Mouse (Mus musculus) granulocyte monocyte progenitor cell, adult 5-6 weeks (primary cell): ENCODE measurements around the gene Bri3bp. TPM values are rescaled to one million over a fixed set of nuclear protein-coding genes. Genes with fewer than 3 reads are reported as not detected.
"Not testable (repeated sequence)": the region's sequence is repeated elsewhere in the genome, so short reads cannot be mapped to it uniquely, and the experiment has no call there.

ENCODE experiments used
- ATAC-seq: replicated peaks from 2 replicates; pipeline ENCODE4 v1.8.0; 2016; ENCODE audit warnings: mild to moderate bottlenecking, moderate TSS enrichment, inconsistent platforms; ENCODE audit not compliant: poor library complexity, severe bottlenecking
- total RNA-seq, 2 experiments: library from RNA; stranded (forward) in 1 of 2; stranded (reverse) in 1 of 2; fragments of 200-712, 200-1000 nt in 1 of 2; fragments of >200 nt in 1 of 2; fragmentation: Nextera tagmentation in 1 of 2; gene quantifications; 2 replicates each; pipeline ENCODE4 v1.2.3; 2014 to 2017

Gene Bri3bp
- 43.5 and 68.5 TPM in 2 replicates for total RNA-seq (2014; fragmentation: Nextera tagmentation)
- total RNA-seq (2017) = 24.4 and 25.4 TPM in 2 replicates

DNA sequence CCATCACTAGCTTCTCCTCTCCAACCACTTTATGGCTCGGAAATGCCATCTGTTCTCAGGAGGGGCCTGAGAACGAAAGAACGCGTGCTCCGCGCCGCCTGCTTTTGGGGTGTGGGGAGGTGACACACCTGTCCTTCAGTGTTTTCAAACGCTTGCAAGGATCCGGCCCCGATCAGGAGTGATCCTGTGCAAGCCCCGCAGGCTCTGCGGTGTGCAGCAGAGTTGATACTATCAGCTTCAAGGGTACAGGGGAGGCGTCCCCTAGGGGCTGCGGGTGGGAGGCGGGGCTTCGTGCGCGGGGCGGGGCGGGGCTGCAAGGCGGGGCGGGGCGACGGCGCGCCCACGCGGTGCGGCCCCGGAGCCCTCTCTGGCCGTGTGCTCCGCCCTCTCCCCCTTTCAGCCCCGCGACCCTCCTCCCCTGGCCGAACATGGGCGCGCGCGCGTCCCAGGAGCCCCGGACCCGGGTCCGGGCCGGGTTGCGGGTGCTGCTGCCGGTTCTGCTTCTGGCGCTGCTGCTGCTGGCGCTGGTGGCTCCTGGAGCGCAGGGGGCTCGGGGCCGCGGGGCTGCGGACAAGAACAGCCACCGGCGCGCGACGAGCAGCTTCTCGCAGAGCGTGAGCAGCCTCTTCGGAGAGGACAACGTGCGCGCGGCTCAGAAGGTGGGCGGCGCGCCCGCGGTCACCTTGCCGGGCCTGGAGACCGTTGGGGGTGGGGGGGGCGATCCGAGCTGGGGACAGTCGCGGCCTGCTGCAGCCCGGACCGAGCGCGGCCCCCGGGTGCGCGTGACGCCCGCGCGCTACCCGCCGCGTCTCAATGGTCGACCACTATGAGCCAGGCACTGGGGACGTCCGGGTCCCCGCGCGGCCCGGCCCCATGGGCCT is at the start of gene Bri3bp:
Gene Bri3bp (plus strand): TSS at position 335 of the 881 bp plus-strand sequence.
- ATAC-seq = peak; percentile 47

DNA sequence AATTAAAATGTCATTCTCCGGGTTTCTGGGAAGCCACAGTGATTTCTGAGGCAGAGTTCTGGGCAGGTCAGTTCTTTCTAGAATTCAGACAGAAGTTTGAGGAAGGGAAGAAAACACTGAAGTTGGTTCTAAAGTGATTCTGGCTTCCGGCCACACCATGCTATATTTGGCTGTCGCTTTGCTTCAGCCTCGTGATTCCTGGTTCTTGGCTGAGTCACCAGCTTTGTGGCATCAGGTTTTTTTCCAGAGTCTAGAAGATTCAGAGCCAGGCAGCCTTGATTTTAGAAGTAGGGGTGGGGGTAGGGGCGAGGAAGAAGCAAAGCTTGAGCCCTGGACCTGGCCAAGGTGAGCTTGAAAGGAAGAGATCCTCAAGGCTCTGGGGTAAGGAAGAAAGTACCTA is 49.8 kb upstream of the Bri3bp start:
- ATAC-seq = 0 out of 2 replicates have a peak, but pooled peaks have one; percentile 3

DNA sequence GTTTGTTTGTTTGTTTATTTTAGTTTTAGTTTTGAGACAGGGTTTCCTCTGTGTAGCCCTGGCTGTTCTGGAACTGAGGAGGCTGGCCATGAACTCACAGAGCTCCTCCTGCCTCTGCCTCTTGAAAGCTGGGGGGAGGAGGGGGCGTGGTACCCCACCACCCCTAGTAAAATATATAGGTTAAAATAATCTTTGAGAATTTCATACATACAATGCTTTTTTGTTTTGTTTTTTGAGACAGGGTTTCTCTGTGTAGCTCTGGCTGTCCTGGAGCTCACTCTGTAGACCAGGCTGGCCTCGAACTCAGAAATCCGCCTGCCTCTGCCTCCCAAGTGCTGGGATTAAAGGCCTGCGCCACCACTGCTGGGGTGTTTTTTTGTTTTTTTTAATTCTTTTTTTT is 49.2 kb upstream of the Bri3bp start:
- not testable (repeated sequence) for ATAC-seq

DNA sequence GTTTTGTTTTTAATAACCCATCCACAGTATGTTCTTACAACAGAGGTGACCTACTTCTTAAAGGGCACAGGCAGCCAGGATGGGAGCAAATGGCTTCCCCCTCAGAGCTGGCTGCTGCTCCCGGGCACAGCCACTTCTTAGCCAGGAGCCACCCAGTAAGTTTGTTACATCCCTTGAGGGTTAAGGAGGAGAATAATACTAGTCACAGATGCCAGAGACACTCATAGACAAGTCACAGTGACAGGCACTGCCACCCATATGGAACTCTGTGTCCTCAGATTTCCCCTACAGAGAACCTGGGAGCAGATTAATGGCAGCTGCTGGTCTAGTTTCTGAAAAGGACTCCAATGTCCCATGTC is 48.8 kb upstream of the Bri3bp start:
- no peak for ATAC-seq

DNA sequence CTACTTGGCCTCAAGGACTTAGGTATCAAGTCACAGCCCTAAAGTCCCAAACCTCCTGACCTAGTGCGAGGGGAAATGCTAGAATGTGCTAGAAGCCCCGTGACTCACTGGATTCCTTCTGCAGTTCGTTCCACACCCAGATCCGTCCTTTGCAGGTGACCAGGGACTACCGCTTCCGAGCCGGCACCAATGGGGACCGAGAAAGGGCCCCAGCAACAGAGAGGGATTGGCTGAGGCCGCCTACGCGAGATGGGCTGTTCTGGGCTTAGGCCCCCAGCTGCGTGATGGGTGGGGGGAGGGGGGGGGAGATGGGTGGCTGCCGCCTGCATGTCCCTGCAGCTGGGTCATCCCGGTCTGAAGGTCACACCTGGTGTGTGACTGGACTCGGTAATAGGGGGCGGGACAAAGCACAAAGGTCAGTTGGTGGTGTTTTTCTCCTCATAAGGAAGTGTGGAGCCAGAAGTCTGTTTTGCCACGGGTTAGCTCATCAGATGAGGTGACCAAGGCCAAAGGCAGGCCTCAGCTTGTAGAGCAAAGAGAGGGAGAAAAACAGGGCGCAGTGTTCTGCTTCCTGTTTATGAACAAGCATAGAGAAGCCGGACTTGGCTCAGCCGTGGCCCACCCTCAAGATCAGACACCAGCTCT is 48.3 kb upstream of the Bri3bp start:
- ATAC-seq = peak; percentile 48

DNA sequence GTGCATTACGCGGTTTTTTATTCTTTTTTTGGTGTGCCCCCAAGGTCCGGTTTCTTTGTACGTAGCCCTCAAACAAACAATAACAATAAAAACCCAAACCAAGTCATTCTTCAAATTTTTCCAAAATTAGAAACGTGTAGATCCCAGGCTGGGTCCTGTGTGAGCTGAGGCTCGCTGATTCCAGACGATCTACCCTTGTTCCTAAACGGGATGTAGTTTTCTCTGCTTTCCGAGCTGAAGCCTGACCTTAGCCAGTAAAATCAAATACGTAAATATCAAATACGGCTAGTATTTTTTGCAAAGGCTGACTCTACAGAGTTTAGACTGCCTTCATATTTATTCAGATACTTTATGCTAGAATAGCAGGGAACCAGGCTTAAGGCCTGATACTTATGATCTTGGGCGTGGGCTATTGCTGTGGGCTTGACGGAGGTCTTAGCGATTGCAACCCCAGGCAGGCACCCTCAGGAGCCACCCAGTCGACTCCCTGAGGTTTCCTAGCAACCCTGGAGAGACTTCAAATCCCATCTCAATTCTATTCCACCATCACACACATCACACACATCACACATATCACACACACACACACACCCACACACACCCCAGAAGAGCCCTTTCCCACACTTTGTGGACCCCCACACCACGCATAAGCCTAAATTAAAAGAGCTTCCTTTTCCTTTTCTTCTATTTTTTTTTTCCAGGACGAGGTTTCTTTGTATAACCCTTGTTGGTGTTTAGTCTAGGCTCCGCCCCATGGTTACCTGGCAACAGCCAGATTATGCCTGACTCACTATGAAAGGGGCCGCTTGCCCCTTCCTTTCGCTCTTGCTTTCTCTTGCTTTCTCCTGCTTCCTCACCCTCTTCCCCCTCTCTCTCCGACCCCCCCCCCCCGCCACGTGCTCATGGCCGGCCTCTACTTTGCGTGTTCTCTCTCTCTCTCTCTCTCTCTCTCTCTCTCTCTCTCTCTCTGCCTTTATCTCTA is 47.5 kb upstream of the Bri3bp start:
- peak; percentile 30 for ATAC-seq

DNA sequence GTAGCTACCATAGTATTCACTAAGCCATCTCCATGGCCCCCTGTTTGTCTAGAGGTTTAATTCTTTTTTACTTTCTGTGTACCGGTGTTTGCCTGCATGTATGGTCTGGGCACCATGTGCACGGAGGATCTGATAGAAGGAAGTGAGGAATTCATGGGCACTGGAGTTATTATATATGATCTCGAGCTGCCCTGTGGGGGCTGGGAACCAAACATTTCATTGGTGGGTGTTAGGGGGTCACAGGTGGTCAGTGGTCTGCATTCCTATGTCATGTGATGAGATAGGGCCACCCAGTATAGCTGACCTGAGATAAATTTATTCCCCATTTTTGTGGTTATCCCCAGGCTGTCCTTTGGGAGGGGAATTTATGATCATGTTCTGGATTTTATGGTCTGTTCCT is 46.4 kb upstream of the Bri3bp start:
- no peak for ATAC-seq

DNA sequence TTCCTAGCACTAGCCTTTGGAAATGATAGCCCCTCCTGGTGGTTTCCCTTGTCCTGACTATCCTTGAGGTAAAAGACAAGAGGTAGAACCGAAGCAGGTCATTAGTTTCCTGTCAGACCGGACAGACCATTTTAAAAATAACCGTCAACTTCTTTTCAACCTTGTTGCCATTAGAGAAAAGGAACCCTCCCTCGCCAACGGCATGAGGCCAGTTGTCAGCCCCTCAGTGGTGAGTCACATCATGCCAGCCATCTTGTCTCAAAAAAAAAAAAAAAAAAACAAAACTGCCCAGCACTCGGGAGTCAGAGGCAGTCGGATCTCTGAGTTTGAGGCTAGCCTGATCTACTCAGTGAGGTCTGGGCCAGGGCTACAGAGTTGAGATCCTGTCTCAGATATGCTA is 40.5 kb upstream of the Bri3bp start:
- no peak for ATAC-seq

DNA sequence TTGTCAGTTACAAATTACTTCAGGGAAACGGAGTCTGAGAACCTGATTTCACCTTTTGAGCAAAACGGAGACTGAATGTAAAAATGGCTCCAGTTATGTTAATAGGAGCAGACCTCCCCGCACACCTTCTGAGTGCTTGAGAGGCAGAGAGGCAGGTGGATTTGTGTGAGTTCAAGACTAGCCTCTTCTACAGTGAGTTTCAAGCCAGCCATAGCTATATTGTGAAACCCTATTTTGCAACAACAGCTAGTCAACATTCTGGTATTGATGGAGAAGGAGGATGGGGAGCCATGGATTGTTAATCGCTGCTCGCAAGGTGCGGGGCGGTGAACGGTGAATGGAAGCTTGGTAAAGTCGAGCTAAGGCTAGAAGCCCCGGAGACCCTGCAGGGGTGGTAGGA is 38.9 kb upstream of the Bri3bp start:
- no peak for ATAC-seq

DNA sequence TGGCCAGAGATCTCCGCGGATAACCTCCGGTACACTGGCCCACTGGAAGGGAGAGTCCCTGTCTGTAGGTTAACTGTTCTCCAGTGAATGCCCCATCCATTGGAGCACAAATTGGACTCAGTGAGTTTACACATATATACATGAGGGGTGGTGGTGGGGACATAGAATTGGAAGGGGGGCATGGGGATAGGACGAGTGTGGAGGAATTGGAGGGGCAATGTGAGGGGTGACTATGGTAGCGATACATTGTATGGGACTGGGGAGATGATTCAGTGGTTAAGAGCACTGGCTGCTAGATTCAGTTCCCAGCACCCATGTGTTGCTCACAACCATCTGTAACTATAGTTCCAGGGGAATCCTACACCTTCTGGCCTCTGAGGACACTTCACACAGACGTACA is 38.4 kb upstream of the Bri3bp start:
- ATAC-seq = no peak

DNA sequence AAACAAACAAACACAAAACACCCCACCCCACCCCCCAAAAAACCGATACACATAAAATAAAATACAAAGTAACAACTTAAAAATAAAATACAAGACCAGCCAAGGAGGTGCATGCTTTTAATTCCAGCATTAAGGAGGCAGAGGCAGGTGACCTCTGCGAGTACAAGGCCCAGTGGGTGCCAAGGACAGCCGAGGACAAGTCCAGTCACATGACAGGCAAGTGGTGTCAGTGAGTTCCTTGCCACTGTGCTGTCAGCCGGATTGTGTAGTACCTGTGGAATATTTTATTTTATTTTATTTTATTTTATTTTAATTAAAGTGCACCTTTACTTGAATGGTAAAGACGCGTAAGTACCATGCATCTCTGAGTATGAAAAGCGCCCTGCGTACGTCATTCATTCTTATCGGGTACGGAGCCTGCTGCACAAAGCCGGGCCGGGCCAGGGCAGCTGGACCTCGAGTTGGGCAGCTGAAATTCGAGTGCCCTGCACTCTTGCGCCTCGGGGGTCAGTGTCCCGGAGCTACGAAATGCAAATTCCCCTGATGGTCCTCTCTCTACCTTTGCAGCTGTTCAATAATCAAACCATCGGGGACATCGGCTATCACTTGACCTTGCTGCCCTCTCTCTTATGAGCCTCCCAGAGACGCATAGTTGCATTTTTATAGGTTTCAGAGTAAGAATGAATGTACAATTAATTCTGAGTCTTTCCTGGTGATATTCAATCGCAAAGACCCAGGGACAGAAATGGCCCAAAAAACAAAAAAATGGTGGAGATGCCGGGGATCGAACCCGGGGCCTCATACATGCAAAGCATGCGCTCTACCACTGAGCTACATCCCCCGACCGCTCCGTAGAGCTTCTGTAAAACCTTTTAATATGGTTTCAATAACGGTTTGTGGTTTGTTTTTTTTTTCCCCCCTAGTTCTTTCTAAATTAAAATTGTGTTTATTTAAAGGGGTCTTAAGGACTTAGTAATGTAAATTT is 37.6 kb upstream of the Bri3bp start:
- ATAC-seq = no peak

DNA sequence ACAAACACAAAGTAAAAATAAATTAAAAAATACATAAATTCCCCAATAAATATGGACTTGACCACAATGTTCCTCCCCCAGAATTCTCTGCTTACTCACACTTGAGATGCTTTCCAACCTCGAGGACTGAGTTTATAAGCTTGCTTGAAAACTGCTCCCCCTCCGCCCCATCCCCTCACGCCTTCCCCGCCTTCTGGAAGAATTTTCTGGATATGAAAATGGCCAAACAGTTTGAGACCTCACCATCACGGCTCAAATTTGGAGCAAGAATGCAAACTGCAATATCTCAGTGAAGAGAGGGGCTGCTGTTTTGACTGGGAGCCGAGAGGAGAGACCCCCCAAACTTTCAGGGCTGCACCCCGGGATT is 36.8 kb upstream of the Bri3bp start:
- no peak for ATAC-seq

DNA sequence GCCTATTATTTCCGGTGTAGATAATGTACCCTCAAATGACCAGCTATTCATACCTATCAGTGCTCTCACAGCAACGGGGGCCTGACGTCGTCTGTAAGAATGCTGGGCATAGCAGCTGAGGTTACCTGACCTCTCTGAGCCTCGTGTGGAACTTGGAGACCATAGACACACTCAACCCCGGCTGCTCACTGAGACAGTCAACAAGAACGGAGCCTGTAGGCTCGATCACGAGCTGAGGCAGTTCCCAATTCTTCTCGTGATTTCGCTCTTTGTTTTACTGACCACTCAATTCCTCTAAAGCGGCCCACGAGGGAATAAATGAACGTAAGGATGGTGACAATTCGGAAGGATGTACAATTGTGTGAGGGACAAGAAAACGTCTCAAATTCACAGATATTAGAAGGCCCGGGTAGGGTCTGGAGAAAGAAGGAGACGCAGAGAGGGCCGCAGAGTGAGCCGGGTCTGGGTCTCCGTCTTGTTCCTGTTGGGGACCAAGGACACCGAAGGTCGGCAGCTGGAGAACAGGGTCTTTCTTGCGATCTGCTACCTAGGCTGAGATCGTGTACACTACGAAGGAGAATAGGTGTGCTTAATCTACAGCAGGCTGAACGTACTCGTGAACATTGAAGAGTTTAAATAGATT is 36.3 kb upstream of the Bri3bp start:
- ATAC-seq = peak; percentile 28; the same call in 1 of the 2 replicates

DNA sequence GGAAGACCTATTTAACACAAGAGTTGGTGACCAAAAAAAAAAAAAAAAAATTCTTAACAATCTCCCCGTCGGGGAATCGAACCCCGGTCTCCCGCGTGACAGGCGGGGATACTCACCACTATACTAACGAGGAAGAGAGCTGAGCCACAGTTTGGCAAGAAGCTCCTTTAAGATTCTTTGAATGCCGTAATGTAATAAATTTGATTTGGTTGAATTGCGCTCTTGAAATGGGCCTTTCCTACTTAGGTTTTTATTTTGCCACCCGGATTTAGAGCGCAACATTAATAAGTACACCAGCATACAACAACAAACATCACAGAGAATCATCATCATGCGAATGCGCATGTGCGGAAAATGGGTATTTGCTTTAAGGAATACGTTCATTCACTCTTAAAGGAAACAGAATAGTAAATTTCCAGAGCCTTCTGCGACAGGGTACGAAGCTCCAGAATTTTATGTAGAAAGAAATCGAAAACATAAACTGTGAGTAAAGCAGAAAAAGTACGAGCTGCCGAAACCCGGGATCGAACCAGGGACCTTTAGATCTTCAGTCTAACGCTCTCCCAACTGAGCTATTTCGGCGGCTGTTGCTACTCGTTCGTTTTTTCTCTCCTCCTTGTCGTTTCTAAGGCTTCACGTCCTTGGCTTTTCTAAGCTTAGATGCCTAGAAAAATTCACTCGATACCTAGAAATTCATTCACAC is 35.7 kb upstream of the Bri3bp start:
- peak; percentile 26 for ATAC-seq

DNA sequence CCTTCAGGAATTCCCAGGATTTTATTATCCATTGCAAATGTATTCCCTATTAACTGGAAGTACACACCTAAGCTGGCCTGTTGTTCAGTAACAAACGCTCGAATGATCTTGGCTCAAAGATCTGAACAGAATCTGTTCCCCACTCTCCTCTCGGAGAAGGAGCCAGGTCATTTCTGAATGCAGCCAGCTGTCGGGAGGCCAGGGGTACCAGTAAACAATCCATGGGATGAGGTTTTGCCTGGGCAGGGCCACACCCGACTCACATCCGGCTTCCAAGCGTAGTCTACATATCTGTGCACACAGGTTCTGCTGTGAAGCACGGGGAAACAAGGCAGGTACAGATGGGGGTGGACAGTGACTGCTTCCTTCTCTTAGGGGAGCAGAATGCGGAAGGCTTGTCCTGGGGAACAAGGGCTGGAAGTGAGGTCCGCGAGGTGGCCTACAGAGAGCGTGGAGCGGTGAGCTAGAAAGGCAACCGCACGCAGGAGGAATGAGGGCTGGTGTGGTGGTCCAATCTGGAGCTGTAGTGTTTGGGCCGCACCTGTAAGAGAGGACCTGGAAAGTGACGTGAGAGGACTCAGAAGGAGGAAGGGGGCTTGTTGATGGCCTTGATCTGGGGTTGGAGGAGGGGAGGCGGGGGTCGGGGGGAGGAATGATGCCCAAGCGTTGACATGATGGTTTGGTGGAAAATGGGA is 34.9 kb upstream of the Bri3bp start:
- peak; percentile 21 for ATAC-seq

DNA sequence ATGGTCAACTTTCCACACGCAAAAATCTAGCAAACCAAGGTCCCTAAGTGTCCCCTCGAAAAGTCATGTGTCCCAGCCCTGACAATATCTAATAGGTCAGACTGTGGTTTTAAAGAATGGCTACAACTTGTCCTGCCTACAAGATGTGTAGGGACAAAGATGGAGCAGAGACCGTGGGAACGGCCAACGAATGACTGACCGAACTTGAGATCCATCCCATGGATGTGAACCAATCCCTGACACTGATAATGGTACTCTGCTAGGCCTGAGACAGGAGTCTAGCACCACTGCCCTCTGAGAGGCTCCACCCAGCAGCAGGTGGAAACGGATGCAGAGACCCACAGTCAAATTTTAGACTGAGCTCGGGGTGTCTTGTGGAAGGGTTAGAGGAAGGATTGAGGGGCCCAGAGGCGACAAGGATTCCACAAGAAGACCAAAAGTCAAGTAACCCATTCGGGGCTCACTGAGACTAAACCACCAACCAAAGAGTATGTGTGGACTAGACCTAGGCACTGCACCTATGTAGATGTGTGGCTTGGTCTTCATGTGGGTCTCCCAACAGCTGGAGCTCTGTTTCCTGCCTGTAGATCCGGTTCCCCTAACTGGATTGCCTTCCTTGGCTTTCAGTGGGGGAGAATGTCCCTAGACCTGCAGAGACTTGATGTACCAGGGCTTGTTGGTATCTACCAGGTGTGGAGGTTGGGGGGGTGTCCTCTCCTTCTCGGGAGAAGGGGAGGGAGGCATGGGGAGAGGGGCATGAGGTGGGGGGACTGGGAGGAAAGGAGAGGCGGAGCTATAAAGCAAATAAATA is 34.1 kb upstream of the Bri3bp start:
- no peak for ATAC-seq
